Mouse (Mus musculus) spleen, adult 2 months (tissue): Measurements from ENCODE around the gene Cep128. TPM values are rescaled to one million over a fixed set of nuclear protein-coding genes. Genes with fewer than 3 reads are reported as not detected.

Experiments used
- DNase-seq, 2 experiments: peaks; one replicate each; pipeline versions ENCODE4 v3.0.0 to v3.0.0-alpha.2; 2012 to 2021; ENCODE audit warnings: low spot score in 2 of 2, low read depth in 1 of 2
- H3K27ac ChIP-seq: fragments of 200-500 bp; 2 replicates; pipeline ENCODE4 v1.5.1; 2012; ENCODE audit warnings: low read length, inconsistent platforms; ENCODE audit not compliant: insufficient read depth
- H3K27me3 ChIP-seq: fragments of 200-500 bp; 2 replicates; pipeline ENCODE4 v1.6.1; 2012; ENCODE audit warnings: mild to moderate bottlenecking, moderate library complexity, low read length, inconsistent platforms; ENCODE audit not compliant: control insufficient read depth, insufficient read depth
- H3K36me3 ChIP-seq: fragments of 200-500 bp; 2 replicates; pipeline ENCODE4 v1.6.1; 2012; ENCODE audit warnings: mild to moderate bottlenecking, low read length, inconsistent platforms; ENCODE audit not compliant: control insufficient read depth, insufficient read depth
- H3K4me1 ChIP-seq: fragments of 200-500 bp; 2 replicates; pipeline ENCODE4 v1.6.1; 2011; ENCODE audit warnings: inconsistent platforms; ENCODE audit not compliant: control insufficient read depth, insufficient read depth, insufficient read length
- H3K4me3 ChIP-seq: fragments of 200-500 bp; 2 replicates; pipeline ENCODE4 v1.5.1; 2011; ENCODE audit warnings: mild to moderate bottlenecking, inconsistent platforms; ENCODE audit not compliant: insufficient read depth, insufficient read length; ENCODE audit errors: extremely low read depth
- CTCF ChIP-seq: fragments of 200-500 bp; IDR thresholded peaks from 2 replicates; pipeline ENCODE4 v1.5.1; 2011; ENCODE audit warnings: mild to moderate bottlenecking, inconsistent platforms; ENCODE audit not compliant: insufficient read depth, insufficient read length, insufficient replicate concordance; ENCODE audit errors: extremely low read depth
- POLR2A ChIP-seq: fragments of 200-500 bp; IDR thresholded peaks from 2 replicates; pipeline ENCODE4 v1.6.1; 2011; ENCODE audit warnings: low read depth, low read length, inconsistent platforms
- WGBS: fragments of 180-500 bp; shearing (Covaris S2); methylation state at CpG from one replicate; pipeline ENCODE4 v1.1.7; 2018; 5-methylcytosine and 5-hydroxymethylcytosine counted together
- polyA plus RNA-seq: library from polyadenylated mRNA; depleted of rRNA; stranded (reverse); fragments of >200 nt; gene quantifications from 2 replicates; pipeline ENCODE4 v1.2.3, GENCODE M21; 2012

Cep128 gene
- polyA plus RNA-seq, 1 experiment, result 4.7 TPM

DNA sequence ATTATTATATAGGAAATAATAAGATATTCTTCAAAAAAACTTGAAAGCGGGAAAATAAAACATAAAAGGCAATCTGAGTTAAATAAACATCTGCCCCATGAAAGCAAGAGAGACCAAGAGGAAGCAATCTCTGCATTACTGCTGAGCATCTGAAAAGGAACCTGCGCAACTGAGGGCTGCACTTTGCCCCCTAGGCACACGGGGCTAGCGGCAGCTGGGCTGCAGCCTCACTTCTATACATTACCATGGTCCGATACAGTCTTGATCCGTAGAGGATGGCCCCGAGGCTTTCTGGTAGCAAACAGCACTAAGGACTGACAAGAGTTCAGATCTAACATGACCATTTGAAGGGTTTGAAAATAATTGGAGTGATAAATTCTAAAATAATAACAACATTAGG is 230.2 kb downstream of the Cep128 start:
- H3K36me3 ChIP-seq, result no peaks in the 10 kb centered on the region
- H3K27me3 ChIP-seq, result no peaks in the 10 kb centered on the region
- TF ChIP-seq POLR2A, result no peak
- no peak for TF ChIP-seq CTCF
- no peak for DNase-seq
- H3K4me1 ChIP-seq, result no peaks in the 10 kb centered on the region
- WGBS, result 91% methylated on average over 7 of the region's 7 CpGs
- H3K4me3 ChIP-seq, result no peak overlapping the region
- no peak overlapping the region for H3K27ac ChIP-seq

DNA sequence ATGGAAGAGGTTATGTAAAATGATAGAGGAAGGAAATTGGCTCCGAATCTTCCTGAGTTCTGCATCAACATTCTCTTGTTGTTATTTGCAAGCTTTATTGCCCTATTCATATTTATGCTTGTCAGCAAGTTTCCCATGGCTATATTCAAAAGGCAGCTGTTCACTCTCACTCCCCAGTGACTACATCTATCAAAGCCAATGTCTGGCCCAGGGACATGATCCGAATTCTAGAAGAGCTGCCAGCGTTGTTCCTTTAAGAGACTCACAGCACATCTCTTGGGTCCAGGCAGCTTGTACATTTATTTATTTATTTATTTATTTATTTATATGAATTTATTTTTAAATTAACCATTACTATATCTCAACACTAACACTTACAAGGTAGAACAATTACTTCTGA is 235.1 kb downstream of the Cep128 start:
- 97% methylated on average over 3 of the region's 3 CpGs for WGBS
- no peak for TF ChIP-seq CTCF
- TF ChIP-seq POLR2A, result no peak

DNA sequence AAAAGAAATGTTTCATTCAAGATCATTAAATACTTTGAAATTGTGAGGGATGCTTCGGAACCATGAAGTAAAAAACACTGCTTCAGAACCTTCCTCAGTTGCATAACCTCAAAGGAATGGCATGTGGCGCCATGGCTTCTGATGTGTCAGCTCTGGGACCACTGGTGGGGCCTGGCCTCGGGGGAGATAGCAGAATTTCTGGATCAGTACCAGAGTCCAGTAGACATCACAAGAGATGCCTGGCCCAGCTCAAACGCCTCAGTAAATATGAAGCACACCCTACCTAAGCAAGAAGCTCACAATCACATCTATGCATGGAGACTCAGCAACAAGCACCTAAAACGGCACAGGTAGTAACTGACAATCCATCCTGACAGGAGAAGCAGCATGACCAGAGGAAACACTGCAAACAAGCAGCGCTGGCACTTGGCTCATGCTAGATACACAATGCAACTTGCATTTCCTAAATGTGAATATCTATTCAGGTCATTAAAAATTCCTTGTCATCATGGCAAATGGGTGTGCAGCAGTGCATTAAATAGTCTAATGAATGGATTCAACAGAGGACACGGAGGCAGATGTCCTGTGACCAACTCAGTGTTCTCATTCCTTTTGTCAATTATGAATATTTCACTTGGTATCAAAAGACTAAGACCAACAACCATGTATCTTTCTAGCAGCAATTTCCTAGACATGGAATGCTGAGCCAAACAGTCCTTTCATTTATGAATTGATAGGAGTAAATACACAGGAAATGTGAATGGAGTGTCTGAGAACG is 249.3 kb downstream of the Cep128 start:
- WGBS, result 92% methylated on average over 8 of the region's 8 CpGs
- H3K36me3 ChIP-seq, result no peaks in the 10 kb centered on the region
- H3K4me1 ChIP-seq, result no peaks in the 10 kb centered on the region
- DNase-seq, result no peak
- no peak overlapping the region for H3K27ac ChIP-seq
- no peak overlapping the region for H3K4me3 ChIP-seq
- TF ChIP-seq CTCF (no peak), POLR2A (no peak)
- no peaks in the 10 kb centered on the region for H3K27me3 ChIP-seq

More for the DNA sequence above, 235.1 kb downstream of the Cep128 start:
- no peak for DNase-seq
- no peak overlapping the region for H3K27ac ChIP-seq
- no peaks in the 10 kb centered on the region for H3K36me3 ChIP-seq
- H3K4me1 ChIP-seq, result no peaks in the 10 kb centered on the region
- H3K27me3 ChIP-seq, result no peaks in the 10 kb centered on the region
- no peak overlapping the region for H3K4me3 ChIP-seq

DNA sequence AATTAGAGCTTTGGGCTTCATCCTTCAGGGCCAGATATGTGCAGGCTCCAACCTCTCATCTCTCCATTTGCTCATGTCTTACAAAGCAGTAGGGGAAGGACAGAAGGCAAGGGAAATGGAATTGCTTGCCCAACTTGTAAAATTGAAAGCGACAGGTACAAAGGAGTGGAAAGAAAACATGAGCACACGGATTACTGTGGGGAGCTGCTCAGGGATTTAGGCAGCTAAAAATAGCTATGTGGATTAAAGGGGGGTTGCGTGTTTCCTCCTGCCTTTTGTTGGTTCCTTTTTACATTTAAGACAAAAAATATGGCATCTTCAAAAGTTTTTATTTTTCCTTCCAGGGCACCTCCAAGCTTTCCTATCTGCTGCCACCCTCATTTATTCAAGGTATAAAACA is 269.2 kb downstream of the Cep128 start:
- Histone ChIP-seq H3K27me3 (no peaks in the 10 kb centered on the region), H3K36me3 (no peaks in the 10 kb centered on the region), H3K27ac (no peak overlapping the region), H3K4me1 (no peaks in the 10 kb centered on the region), H3K4me3 (no peak overlapping the region)
- TF ChIP-seq POLR2A, result no peak
- TF ChIP-seq CTCF, result no peak
- DNase-seq, result no peak
- 68% methylated on average over 3 of the region's 3 CpGs for WGBS

DNA sequence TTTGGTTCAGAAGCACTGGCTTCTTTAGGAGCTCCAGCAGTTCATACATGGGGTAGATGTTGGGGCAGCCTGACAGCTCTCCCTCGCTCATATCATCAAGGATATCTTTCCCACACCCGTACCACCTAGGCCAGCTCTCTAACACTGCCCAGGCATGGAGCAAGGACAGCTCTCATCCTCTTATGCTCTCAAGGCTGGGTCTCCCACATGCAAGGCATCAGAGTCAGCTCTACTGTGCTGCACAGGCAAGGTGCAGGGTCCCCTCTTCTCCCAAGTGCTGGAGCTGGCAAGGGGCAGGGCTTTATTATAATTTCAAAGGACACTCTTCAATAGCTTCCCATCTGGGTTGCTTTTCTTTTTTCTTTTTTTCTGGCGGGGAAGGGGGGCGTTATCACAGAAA is 280.9 kb downstream of the Cep128 start:
- Histone ChIP-seq H3K4me3 (no peak overlapping the region), H3K36me3 (no peaks in the 10 kb centered on the region), H3K27ac (no peak overlapping the region), H3K27me3 (no peaks in the 10 kb centered on the region), H3K4me1 (no peaks in the 10 kb centered on the region)
- no peak for DNase-seq
- no peak for TF ChIP-seq CTCF
- TF ChIP-seq POLR2A, result no peak
- WGBS, result 89% methylated on average over 4 of the region's 4 CpGs

DNA sequence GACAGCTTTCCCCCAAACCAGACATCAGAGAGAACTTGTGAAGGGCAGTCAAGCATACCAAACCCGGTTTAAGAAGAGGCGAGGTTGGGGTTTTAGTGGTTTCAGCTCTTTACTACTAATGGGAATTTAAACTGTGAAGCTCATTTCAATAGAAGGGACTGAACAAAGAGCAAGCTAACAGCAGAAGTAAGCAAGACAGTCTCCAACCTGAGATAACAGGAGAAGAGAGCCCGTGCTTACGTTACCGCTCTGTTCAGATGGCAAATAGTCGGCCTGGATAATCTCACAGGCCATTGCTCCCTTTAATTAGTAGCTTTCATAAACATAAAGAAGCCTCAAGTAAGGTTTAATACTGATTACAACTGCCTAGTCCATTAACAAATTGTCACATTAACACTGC is 286.3 kb downstream of the Cep128 start:
- TF ChIP-seq CTCF, result no peak
- no peak for TF ChIP-seq POLR2A
- 76% methylated on average over 6 of the region's 6 CpGs for WGBS
- DNase-seq, result no peak
- Histone ChIP-seq H3K4me1 (no peaks in the 10 kb centered on the region), H3K4me3 (no peak overlapping the region), H3K36me3 (no peaks in the 10 kb centered on the region), H3K27me3 (no peaks in the 10 kb centered on the region), H3K27ac (no peak overlapping the region)

DNA sequence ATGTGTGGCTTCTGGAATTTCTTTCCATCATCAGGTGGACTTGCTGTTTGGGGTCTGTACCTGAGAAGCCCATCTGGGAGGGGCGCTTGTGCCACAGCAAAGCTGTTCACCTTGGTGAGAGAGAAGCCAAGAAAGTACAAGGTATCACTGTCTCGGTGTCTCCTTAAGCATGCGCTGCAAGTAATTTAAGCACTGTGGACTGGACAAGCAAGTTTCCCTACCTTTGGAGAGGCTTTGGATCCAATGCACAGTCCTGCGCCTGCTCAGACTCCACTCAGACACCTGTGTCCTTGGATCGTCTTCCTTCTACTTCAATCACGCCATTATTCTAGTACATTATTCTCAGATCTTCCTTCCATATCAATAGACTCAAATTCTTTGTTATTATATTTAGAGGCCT is 288.0 kb downstream of the Cep128 start:
- Histone ChIP-seq H3K4me3 (no peak overlapping the region), H3K4me1 (no peaks in the 10 kb centered on the region), H3K27me3 (no peaks in the 10 kb centered on the region), H3K27ac (no peak overlapping the region), H3K36me3 (no peaks in the 10 kb centered on the region)
- TF ChIP-seq CTCF (no peak), POLR2A (no peak)
- no peak for DNase-seq
- 96% methylated on average over 6 of the region's 6 CpGs for WGBS
